Mouse (Mus musculus): ENCODE measurements around the gene Cldn14. TPM values are rescaled to one million over a fixed set of nuclear protein-coding genes. Genes with fewer than 3 reads are reported as not detected.
"Not testable (repeated sequence)": the region's sequence is repeated elsewhere in the genome, so short reads cannot be mapped to it uniquely, and the experiment has no call there.

The Cldn14 gene
- polyA plus RNA-seq, 1 experiment: not detected

GRCm38 (mm10) chr16:94010156-94010555 lies 1.5 kb upstream of the Cldn14 start:
- Histone ChIP-seq H3K4me1 (ENCODE audit: control insufficient read depth, insufficient read depth, low read length) (no peaks in the 10 kb centered on the region), H3K4me3 (ENCODE audit: insufficient read depth, low read length) (no peak overlapping the region), H3K27ac (ENCODE audit: insufficient read depth, low read length) (no peak overlapping the region)
- TF ChIP-seq POLR2A (IDR thresholded peaks at IDR 0.05; ENCODE audit: low read depth, low read length): no peak
- TF ChIP-seq CTCF (IDR thresholded peaks at IDR 0.05; ENCODE audit: borderline replicate concordance, insufficient read depth, low read length): no peak

- H3K4me3 ChIP-seq (ENCODE audit: insufficient read depth, low read length): no peak overlapping the region
- H3K4me1 ChIP-seq (ENCODE audit: control insufficient read depth, insufficient read depth, low read length): no peaks in the 10 kb centered on the region
- TF ChIP-seq POLR2A (IDR thresholded peaks at IDR 0.05; ENCODE audit: low read depth, low read length): no peak
- no peak for TF ChIP-seq CTCF (IDR thresholded peaks at IDR 0.05; ENCODE audit: borderline replicate concordance, insufficient read depth, low read length)
Measured at GRCm38 (mm10) chr16:94009356-94009755, 719 bp upstream of the Cldn14 start.

GRCm38 (mm10) chr16:94006706-94007665 lies 1.7 kb downstream of the Cldn14 start:
- Histone ChIP-seq H3K4me3 (ENCODE audit: insufficient read depth, low read length) (no peak overlapping the region), H3K27ac (ENCODE audit: insufficient read depth, low read length) (no peak overlapping the region), H3K4me1 (ENCODE audit: control insufficient read depth, insufficient read depth, low read length) (no peaks in the 10 kb centered on the region)
- no peak for TF ChIP-seq CTCF (IDR thresholded peaks at IDR 0.05; ENCODE audit: borderline replicate concordance, insufficient read depth, low read length)
- TF ChIP-seq POLR2A (IDR thresholded peaks at IDR 0.05; ENCODE audit: low read depth, low read length): no peak

More at GRCm38 (mm10) chr16:94009356-94009755, 719 bp upstream of the Cldn14 start:
- no peak overlapping the region for H3K27ac ChIP-seq (ENCODE audit: insufficient read depth, low read length)

GRCm38 (mm10) chr16:94003478-94003877 lies 5.2 kb downstream of the Cldn14 start:
- Histone ChIP-seq H3K4me3 (ENCODE audit: insufficient read depth, low read length) (no peak overlapping the region), H3K27ac (ENCODE audit: insufficient read depth, low read length) (no peak overlapping the region), H3K4me1 (ENCODE audit: control insufficient read depth, insufficient read depth, low read length) (no peaks in the 10 kb centered on the region)
- TF ChIP-seq POLR2A (IDR thresholded peaks at IDR 0.05; ENCODE audit: low read depth, low read length): no peak
- no peak for TF ChIP-seq CTCF (IDR thresholded peaks at IDR 0.05; ENCODE audit: borderline replicate concordance, insufficient read depth, low read length)

GRCm38 (mm10) chr16:94001366-94001765 lies 7.3 kb downstream of the Cldn14 start:
- H3K4me1 ChIP-seq (ENCODE audit: control insufficient read depth, insufficient read depth, low read length): no peaks in the 10 kb centered on the region
- TF ChIP-seq POLR2A (IDR thresholded peaks at IDR 0.05; ENCODE audit: low read depth, low read length): no peak
- no peak for TF ChIP-seq CTCF (IDR thresholded peaks at IDR 0.05; ENCODE audit: borderline replicate concordance, insufficient read depth, low read length)
- H3K4me3 ChIP-seq (ENCODE audit: insufficient read depth, low read length): no peak overlapping the region
- H3K27ac ChIP-seq (ENCODE audit: insufficient read depth, low read length): no peak overlapping the region

- H3K4me3 ChIP-seq (ENCODE audit: insufficient read depth, low read length): no peak overlapping the region
- no peaks in the 10 kb centered on the region for H3K4me1 ChIP-seq (ENCODE audit: control insufficient read depth, insufficient read depth, low read length)
- no peak for TF ChIP-seq CTCF (IDR thresholded peaks at IDR 0.05; ENCODE audit: borderline replicate concordance, insufficient read depth, low read length)
- TF ChIP-seq POLR2A (IDR thresholded peaks at IDR 0.05; ENCODE audit: low read depth, low read length): no peak
- no peak overlapping the region for H3K27ac ChIP-seq (ENCODE audit: insufficient read depth, low read length)
Measured at GRCm38 (mm10) chr16:93998895-93999294, 9.7 kb downstream of the Cldn14 start.

- no peak overlapping the region for H3K27ac ChIP-seq (ENCODE audit: insufficient read depth, low read length)
- H3K4me3 ChIP-seq (ENCODE audit: insufficient read depth, low read length): no peak overlapping the region
- TF ChIP-seq POLR2A (IDR thresholded peaks at IDR 0.05; ENCODE audit: low read depth, low read length) (no peak), CTCF (IDR thresholded peaks at IDR 0.05; ENCODE audit: borderline replicate concordance, insufficient read depth, low read length) (no peak)
- no peaks in the 10 kb centered on the region for H3K4me1 ChIP-seq (ENCODE audit: control insufficient read depth, insufficient read depth, low read length)
Measured at GRCm38 (mm10) chr16:93983576-93983975, 25.1 kb downstream of the Cldn14 start.

- Histone ChIP-seq H3K4me1 (ENCODE audit: control insufficient read depth, insufficient read depth, low read length) (no peaks in the 10 kb centered on the region), H3K27ac (ENCODE audit: insufficient read depth, low read length) (no peak overlapping the region), H3K4me3 (ENCODE audit: insufficient read depth, low read length) (no peak overlapping the region)
- TF ChIP-seq CTCF (IDR thresholded peaks at IDR 0.05; ENCODE audit: borderline replicate concordance, insufficient read depth, low read length) (no peak), POLR2A (IDR thresholded peaks at IDR 0.05; ENCODE audit: low read depth, low read length) (no peak)
Measured at GRCm38 (mm10) chr16:93982341-93982740, 26.3 kb downstream of the Cldn14 start.

GRCm38 (mm10) chr16:93981190-93981841 lies 27.3 kb downstream of the Cldn14 start:
- no peak for TF ChIP-seq POLR2A (IDR thresholded peaks at IDR 0.05; ENCODE audit: low read depth, low read length)
- Histone ChIP-seq H3K4me1 (ENCODE audit: control insufficient read depth, insufficient read depth, low read length) (no peaks in the 10 kb centered on the region), H3K27ac (ENCODE audit: insufficient read depth, low read length) (no peak overlapping the region)

GRCm38 (mm10) chr16:93980338-93980737 lies 28.3 kb downstream of the Cldn14 start:
- not testable (repeated sequence) for H3K4me3 ChIP-seq (ENCODE audit: insufficient read depth, low read length); H3K27ac ChIP-seq (ENCODE audit: insufficient read depth, low read length); H3K4me1 ChIP-seq (ENCODE audit: control insufficient read depth, insufficient read depth, low read length)

More at GRCm38 (mm10) chr16:93981190-93981841, 27.3 kb downstream of the Cldn14 start:
- H3K4me3 ChIP-seq (ENCODE audit: insufficient read depth, low read length): no peak overlapping the region
